Mouse (Mus musculus) G1E (cell line): ENCODE data around the gene Gm13040. TPM values are rescaled to one million over a fixed set of nuclear protein-coding genes. Genes with fewer than 3 reads are reported as not detected.
"Not testable (repeated sequence)": the region's sequence is repeated elsewhere in the genome, so short reads cannot be mapped to it uniquely, and the experiment has no call there.

Source experiments
- ATAC-seq: 2 replicates; pipeline ENCODE4 v1.8.0; 2016; ENCODE audit warnings: mild to moderate bottlenecking; ENCODE audit not compliant: insufficient number of reproducible peaks, poor library complexity, low FRiP score, severe bottlenecking; ENCODE audit errors: extremely low read depth
- DNase-seq: peaks from one replicate; pipeline ENCODE4 v3.0.0; 2012; ENCODE audit warnings: low spot score
- H3K27me3 ChIP-seq: 2 replicates; pipeline ENCODE4 v1.6.1; 2012; ENCODE audit warnings: mild to moderate bottlenecking, low read length, inconsistent platforms; ENCODE audit not compliant: insufficient read depth
- H3K36me3 ChIP-seq: replicated peaks from 2 replicates; pipeline ENCODE3; 2012; ENCODE audit warnings: mild to moderate bottlenecking, inconsistent platforms
- H3K4me1 ChIP-seq: 2 replicates; pipeline ENCODE4 v1.6.1; 2012; ENCODE audit warnings: low read depth, low read length, inconsistent platforms, mixed read lengths; ENCODE audit not compliant: insufficient read depth
- H3K4me3 ChIP-seq: 2 replicates; pipeline ENCODE4 v1.5.1; 2012; ENCODE audit warnings: low read depth, mild to moderate bottlenecking, inconsistent platforms, low read length, moderate library complexity, mixed read lengths
- H3K9me3 ChIP-seq: replicated peaks from 2 replicates; pipeline ENCODE4 v1.6.1; 2012; ENCODE audit warnings: inconsistent platforms
- CTCF ChIP-seq: IDR thresholded peaks from 2 replicates; pipeline ENCODE4 v1.5.1; 2012; ENCODE audit warnings: low read depth, low read length, inconsistent platforms, mixed read lengths
- GATA1 ChIP-seq: IDR thresholded peaks from 2 replicates; pipeline ENCODE4 v1.6.1; 2012; ENCODE audit warnings: borderline replicate concordance, low read length, inconsistent platforms, mixed read lengths
- GATA2 ChIP-seq: IDR thresholded peaks from 2 replicates; pipeline ENCODE4 v1.6.1; 2012; ENCODE audit warnings: low read depth, low read length, inconsistent platforms, borderline replicate concordance
- POLR2AphosphoS5 ChIP-seq: IDR thresholded peaks from 2 replicates; pipeline ENCODE4 v1.6.1; 2012; ENCODE audit warnings: low read depth, low read length, inconsistent platforms; ENCODE audit not compliant: insufficient replicate concordance
- TAL1 ChIP-seq: conservative IDR thresholded peaks from 2 replicates; pipeline ENCODE4 v1.6.1; 2012; ENCODE audit warnings: low read depth, low read length, inconsistent platforms, mixed read lengths
- polyA plus RNA-seq: library from polyadenylated mRNA; stranded (reverse); fragments of >175 nt; gene quantifications from 2 replicates; pipeline ENCODE4 v1.2.3, GENCODE M21; 2012
- total RNA-seq, 2 experiments: library from RNA; stranded (forward) in 1 of 2; stranded (reverse) in 1 of 2; fragments of 200-1000 nt in 1 of 2; fragments of >200 nt in 1 of 2; fragmentation: Nextera tagmentation in 1 of 2; gene quantifications; 2 replicates each; pipeline ENCODE4 v1.2.3; 2014 to 2017

Gene Gm13040
- not detected in 2 replicates for total RNA-seq (2014; fragmentation: Nextera tagmentation)
- total RNA-seq (2017), result 0.12 TPM in 1 of 2 replicates, not detected in the other
- polyA plus RNA-seq, result not detected in 2 replicates

GRCm38 (mm10) chr4:143535654-143536053 lies at the start of gene Gm13040:
Gene Gm13040 (plus strand): TSS chr4:143535954.
- not testable (repeated sequence) for H3K36me3 ChIP-seq, H3K27me3 ChIP-seq, H3K4me3 ChIP-seq, H3K4me1 ChIP-seq, H3K9me3 ChIP-seq, ATAC-seq, DNase-seq

DNA sequence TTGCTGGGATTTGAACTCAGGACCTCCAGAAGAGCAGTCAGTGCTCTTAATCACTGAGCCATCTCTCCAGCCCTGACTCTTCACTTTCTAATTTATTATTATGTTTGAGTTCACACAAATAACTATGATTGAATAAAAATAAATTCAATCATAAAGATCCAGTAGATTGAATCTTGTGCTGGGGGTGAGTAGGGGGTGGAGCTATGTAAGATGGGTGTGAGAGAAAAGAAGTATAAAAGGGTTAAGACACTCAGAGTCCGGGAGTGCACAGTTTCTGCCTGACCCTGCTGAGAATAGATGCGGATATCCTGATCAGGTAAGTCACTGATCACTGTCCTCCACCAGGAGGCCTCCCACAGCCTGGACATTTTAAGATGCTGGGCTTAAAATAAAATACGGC lies 24.7 kb upstream of the Gm13040 start, which contains the start of gene Gm13043:
Gene Gm13043, plus strand, starts transcription at position 301 of the 400 bp plus-strand sequence.
- Histone ChIP-seq H3K4me1 (no peaks in the 10 kb centered on the region), H3K4me3 (no peak within 1 kb of the TSS), H3K27me3 (no peaks in the 10 kb centered on the region), H3K9me3 (no peaks in the 10 kb centered on the region), H3K36me3 (no peaks in the 10 kb centered on the region)
- ATAC-seq (no peak), DNase-seq (no peak)
- TF ChIP-seq CTCF (no peak), GATA2 (no peak), POLR2AphosphoS5 (no peak), GATA1 (no peak), TAL1 (no peak)

GRCm38 (mm10) chr4:143551400-143551799 lies 15.6 kb downstream of the Gm13040 start, which contains the start of the genes BC080695 and Gm13057:
Gene BC080695 (plus strand): TSS chr4:143551700.
Gene Gm13057 (plus strand): TSS chr4:143551709.
- ATAC-seq, H3K9me3 ChIP-seq, H3K36me3 ChIP-seq, H3K27me3 ChIP-seq, H3K4me3 ChIP-seq, H3K4me1 ChIP-seq, DNase-seq: not testable (repeated sequence)

Other genes with a start within 250 kb of the Gm13040 start
- gene Pdpn, start 236.4 kb upstream of the Gm13040 start, total RNA-seq (2014; fragmentation: Nextera tagmentation), result not detected in 2 replicates
- 0.05 TPM in 1 of 2 replicates, not detected in the other for gene Pdpn, start 236.4 kb upstream of the Gm13040 start, total RNA-seq (2017)
- not detected in 2 replicates for gene Pdpn, start 236.4 kb upstream of the Gm13040 start, polyA plus RNA-seq
- gene Lrrc38, start 186.2 kb upstream of the Gm13040 start, total RNA-seq (2014; fragmentation: Nextera tagmentation), result not detected in 2 replicates
- not detected in 2 replicates for gene Lrrc38, start 186.2 kb upstream of the Gm13040 start, total RNA-seq (2017)
- not detected in 2 replicates for gene Lrrc38, start 186.2 kb upstream of the Gm13040 start, polyA plus RNA-seq
- not detected in 2 replicates for gene Pramel1, start 141.5 kb upstream of the Gm13040 start, total RNA-seq (2014; fragmentation: Nextera tagmentation)
- gene Pramel1, start 141.5 kb upstream of the Gm13040 start, total RNA-seq (2017), result 0.06 TPM in 1 of 2 replicates, not detected in the other
- gene Pramel1, start 141.5 kb upstream of the Gm13040 start, polyA plus RNA-seq, result not detected in 2 replicates
- gene Pramef8, start 123.5 kb upstream of the Gm13040 start, total RNA-seq (2014; fragmentation: Nextera tagmentation), result 24.6 and 28.7 TPM in 2 replicates
- 32.2 and 37.9 TPM in 2 replicates for gene Pramef8, start 123.5 kb upstream of the Gm13040 start, total RNA-seq (2017)
- 0.88 and 1.2 TPM in 2 replicates for gene Pramef8, start 123.5 kb upstream of the Gm13040 start, polyA plus RNA-seq
- not detected in 2 replicates for gene Oog4, start 85.6 kb upstream of the Gm13040 start, total RNA-seq (2014; fragmentation: Nextera tagmentation)
- gene Oog4, start 85.6 kb upstream of the Gm13040 start, total RNA-seq (2017), result 0.05 TPM in 1 of 2 replicates, not detected in the other
- gene Oog4, start 85.6 kb upstream of the Gm13040 start, polyA plus RNA-seq, result not detected in 2 replicates
- gene Gm13043, start 24.6 kb upstream of the Gm13040 start, total RNA-seq (2014; fragmentation: Nextera tagmentation), result not detected in 2 replicates
- gene Gm13043, start 24.6 kb upstream of the Gm13040 start, total RNA-seq (2017), result not detected in 2 replicates
- not detected in 2 replicates for gene Gm13043, start 24.6 kb upstream of the Gm13040 start, polyA plus RNA-seq
- not detected in 2 replicates for gene BC080695, start 15.7 kb downstream of the Gm13040 start, total RNA-seq (2014; fragmentation: Nextera tagmentation)
- not detected in 2 replicates for gene BC080695, start 15.7 kb downstream of the Gm13040 start, total RNA-seq (2017)
- not detected in 2 replicates for gene BC080695, start 15.7 kb downstream of the Gm13040 start, polyA plus RNA-seq
- gene Gm13057, start 15.8 kb downstream of the Gm13040 start, total RNA-seq (2014; fragmentation: Nextera tagmentation), result not detected in 2 replicates
- not detected in 2 replicates for gene Gm13057, start 15.8 kb downstream of the Gm13040 start, total RNA-seq (2017)
- gene Gm13057, start 15.8 kb downstream of the Gm13040 start, polyA plus RNA-seq, result not detected in 2 replicates
- gene Gm13083, start 79.0 kb downstream of the Gm13040 start, total RNA-seq (2014; fragmentation: Nextera tagmentation), result not detected in 2 replicates
- 0.11 and 0.12 TPM in 2 replicates for gene Gm13083, start 79.0 kb downstream of the Gm13040 start, total RNA-seq (2017)
- not detected in 2 replicates for gene Gm13083, start 79.0 kb downstream of the Gm13040 start, polyA plus RNA-seq
- not detected in 2 replicates for gene Gm13088, start 121.3 kb downstream of the Gm13040 start, total RNA-seq (2014; fragmentation: Nextera tagmentation)
- 0.16 TPM in 1 of 2 replicates, not detected in the other for gene Gm13088, start 121.3 kb downstream of the Gm13040 start, total RNA-seq (2017)
- gene Gm13088, start 121.3 kb downstream of the Gm13040 start, polyA plus RNA-seq, result not detected in 2 replicates
- gene Gm13089, start 166.8 kb downstream of the Gm13040 start, total RNA-seq (2014; fragmentation: Nextera tagmentation), result not detected in 2 replicates
- gene Gm13089, start 166.8 kb downstream of the Gm13040 start, total RNA-seq (2017), result 0.06 TPM in 1 of 2 replicates, not detected in the other
- gene Gm13089, start 166.8 kb downstream of the Gm13040 start, polyA plus RNA-seq, result not detected in 2 replicates
- not detected in 2 replicates for gene Gm13078, start 183.5 kb downstream of the Gm13040 start, total RNA-seq (2014; fragmentation: Nextera tagmentation)
- not detected in 2 replicates for gene Gm13078, start 183.5 kb downstream of the Gm13040 start, total RNA-seq (2017)
- not detected in 2 replicates for gene Gm13078, start 183.5 kb downstream of the Gm13040 start, polyA plus RNA-seq